Mouse (Mus musculus): Measurements from ENCODE around the gene Pdzph1.

The Pdzph1 gene

GRCm38 (mm10) chr17:58923316-58923866, 67.8 kb downstream of the Pdzph1 start:
- in situ Hi-C loops (cut with MboI, MseI): no loop called here

GRCm38 (mm10) chr17:58922821-58923220, 68.4 kb downstream of the Pdzph1 start:
- in situ Hi-C loops (cut with MboI, MseI): no loop called here

- in situ Hi-C loops (cut with MboI, MseI): no loop called here
Measured at GRCm38 (mm10) chr17:58919927-58920326, 71.2 kb downstream of the Pdzph1 start.

- in situ Hi-C loops (cut with MboI, MseI): no loop called here
Measured at GRCm38 (mm10) chr17:58919061-58919460, 72.1 kb downstream of the Pdzph1 start.

GRCm38 (mm10) chr17:58918539-58918938, 72.6 kb downstream of the Pdzph1 start:
- in situ Hi-C loops (cut with MboI, MseI): no loop called here

GRCm38 (mm10) chr17:58911564-58911963, 79.6 kb downstream of the Pdzph1 start:
- in situ Hi-C loops (cut with MboI, MseI): no loop called here

GRCm38 (mm10) chr17:58909061-58909661, 82.0 kb downstream of the Pdzph1 start:
- in situ Hi-C loops (cut with MboI, MseI): no loop called here

- in situ Hi-C loops (cut with MboI, MseI): no loop called here
Measured at GRCm38 (mm10) chr17:58906001-58906400, 85.2 kb downstream of the Pdzph1 start.

GRCm38 (mm10) chr17:58891488-58892210, 99.5 kb downstream of the Pdzph1 start:
- in situ Hi-C loops (cut with MboI, MseI): no loop called here

GRCm38 (mm10) chr17:58889905-58890645, 101.1 kb downstream of the Pdzph1 start:
- in situ Hi-C loops (cut with MboI, MseI): no loop called here

GRCm38 (mm10) chr17:58884393-58884792, 106.8 kb downstream of the Pdzph1 start:
- in situ Hi-C loops (cut with MboI, MseI): no loop called here

GRCm38 (mm10) chr17:58873356-58873755, 117.8 kb downstream of the Pdzph1 start:
- in situ Hi-C loops (cut with MboI, MseI): loop anchor here (10.0 kb wide), 1 partner anchor 529 kb away; no protein-coding TSS in a partner anchor

GRCm38 (mm10) chr17:58870795-58871194, 120.4 kb downstream of the Pdzph1 start:
- in situ Hi-C loops (cut with MboI, MseI): loop anchor here (10.0 kb wide), 1 partner anchor 526 kb away; no protein-coding TSS in a partner anchor
